Mouse (Mus musculus) neural tube, embryonic 12.5 days (tissue): Measurements from ENCODE around the gene Bpifb4. TPM values are rescaled to one million over a fixed set of nuclear protein-coding genes. Genes with fewer than 3 reads are reported as not detected.

Experiments used
- ATAC-seq: fragments of 200-750 bp; cut with Nextera tagmentation; 2 replicates; pipeline ENCODE4 v1.8.0; 2017; ENCODE audit warnings: low read depth, mild to moderate bottlenecking, moderate TSS enrichment, moderate library complexity; ENCODE audit not compliant: low FRiP score
- H3K27ac ChIP-seq: fragments of 300-500 bp; sonication (generic); 2 replicates; pipeline ENCODE4 v1.5.1; 2016
- H3K27me3 ChIP-seq: fragments of 300-500 bp; sonication (generic); replicated peaks from 2 replicates; pipeline ENCODE4 v1.6.1; 2016; ENCODE audit warnings: mild to moderate bottlenecking
- H3K36me3 ChIP-seq: fragments of 300-500 bp; sonication (generic); 2 replicates; pipeline ENCODE4 v1.6.1; 2016; ENCODE audit warnings: mild to moderate bottlenecking
- H3K4me1 ChIP-seq: fragments of 300-500 bp; sonication (generic); 2 replicates; pipeline ENCODE4 v1.6.1; 2016
- H3K4me2 ChIP-seq: fragments of 300-500 bp; sonication (generic); replicated peaks from 2 replicates; pipeline ENCODE4 v1.6.1; 2016; ENCODE audit warnings: mild to moderate bottlenecking
- H3K4me3 ChIP-seq: fragments of 300-500 bp; sonication (generic); 2 replicates; pipeline ENCODE4 v1.5.1; 2016
- H3K9ac ChIP-seq: fragments of 300-500 bp; sonication (generic); 2 replicates; pipeline ENCODE4 v1.6.1; 2016; ENCODE audit warnings: mild to moderate bottlenecking
- H3K9me3 ChIP-seq: fragments of 300-500 bp; sonication (generic); 2 replicates; pipeline ENCODE4 v1.6.1; 2016; ENCODE audit warnings: mild to moderate bottlenecking
- WGBS: fragments of 180-500 bp; shearing (Covaris S2); methylation state at CpG from one replicate; pipeline ENCODE4 v1.1.7; 2016; 5-methylcytosine and 5-hydroxymethylcytosine counted together
- polyA plus RNA-seq: library from polyadenylated mRNA; unstranded; fragments of >200 nt; fragmentation: Nextera tagmentation; extraction: Ambion mirVana; gene quantifications from 2 replicates; pipeline ENCODE4 v1.2.1, GENCODE M21; 2016

The Bpifb4 gene
- polyA plus RNA-seq, 1 experiment from 2014 or later, result not detected

DNA sequence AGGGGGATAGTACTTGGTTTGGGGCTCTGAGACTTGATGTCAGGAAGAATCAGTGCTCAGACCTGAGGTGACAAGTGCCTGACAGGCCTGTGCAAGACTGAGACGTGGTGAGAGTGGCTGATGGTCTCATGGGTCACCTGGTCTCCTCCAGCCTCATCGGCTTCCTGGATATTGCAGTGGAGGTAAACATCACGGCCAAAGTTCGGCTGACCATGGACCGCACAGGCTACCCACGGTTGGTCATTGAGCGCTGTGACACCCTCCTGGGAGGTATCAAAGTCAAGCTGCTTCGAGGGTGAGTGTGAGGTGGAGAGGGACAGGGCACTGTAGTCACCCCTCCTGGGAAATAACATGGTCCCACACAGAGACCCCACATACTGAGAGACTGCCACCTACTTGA lies 6.6 kb downstream of the Bpifb4 start:
- no peaks in the 10 kb centered on the region for H3K9me3 ChIP-seq
- H3K4me2 ChIP-seq, result no peak overlapping the region
- no peak overlapping the region for H3K27ac ChIP-seq
- H3K4me1 ChIP-seq, result no peaks in the 10 kb centered on the region
- H3K36me3 ChIP-seq, result no peaks in the 10 kb centered on the region
- no peaks in the 10 kb centered on the region for H3K27me3 ChIP-seq
- no peak overlapping the region for H3K9ac ChIP-seq
- no peak for ATAC-seq
- WGBS, result 85% methylated on average over 8 of the region's 8 CpGs
- no peak overlapping the region for H3K4me3 ChIP-seq

- no peaks in the 10 kb centered on the region for H3K9me3 ChIP-seq
- ATAC-seq, result no peak
- no peak overlapping the region for H3K4me3 ChIP-seq
- no peak overlapping the region for H3K4me2 ChIP-seq
- WGBS, result 29% methylated on average over 6 of the region's 6 CpGs
- no peak overlapping the region for H3K9ac ChIP-seq
- H3K36me3 ChIP-seq, result no peaks in the 10 kb centered on the region
- H3K27ac ChIP-seq, result no peak overlapping the region
- H3K27me3 ChIP-seq, result no peaks in the 10 kb centered on the region
- no peaks in the 10 kb centered on the region for H3K4me1 ChIP-seq
These were observed 14.9 kb downstream of the Bpifb4 start for GRCm38 (mm10) chr2:153952897-153953296.

- Histone ChIP-seq H3K4me1 (no peaks in the 10 kb centered on the region), H3K4me2 (peak overlapping the region; percentile 7; the same call in 1 of the 2 replicates), H3K4me3 (no peak overlapping the region), H3K9ac (no peak overlapping the region), H3K36me3 (no peaks in the 10 kb centered on the region), H3K27ac (no peak overlapping the region), H3K27me3 (no peaks in the 10 kb centered on the region), H3K9me3 (no peaks in the 10 kb centered on the region)
- WGBS, result 7% methylated on average over 6 of the region's 6 CpGs
- peak; percentile 44; the same call in 1 of the 2 replicates for ATAC-seq
These were observed 15.8 kb downstream of the Bpifb4 start for GRCm38 (mm10) chr2:153953836-153954235.

DNA sequence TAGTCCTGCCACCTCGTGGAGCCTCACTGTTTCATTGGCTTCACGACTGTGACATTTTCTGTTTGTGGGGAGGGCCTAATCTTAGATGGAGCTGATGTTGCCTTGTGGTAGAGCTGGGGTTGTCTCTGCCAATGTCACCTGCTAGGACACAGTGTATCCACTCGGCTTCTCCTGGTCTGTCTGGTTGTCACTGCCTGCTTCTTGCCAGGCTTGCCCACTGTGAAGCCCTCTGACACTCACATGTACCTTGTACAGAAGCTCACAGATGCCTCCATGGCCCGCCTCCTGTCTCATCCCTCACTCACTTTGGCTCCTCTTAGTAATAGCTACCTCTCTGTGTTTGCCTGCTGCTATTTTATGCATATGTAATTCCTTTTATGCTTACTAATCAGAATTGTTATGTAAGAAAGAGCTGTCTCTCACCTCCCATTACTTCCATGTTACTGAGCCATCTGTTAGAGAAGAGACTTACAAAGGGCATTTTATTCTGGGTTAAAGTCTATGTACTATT lies 24.9 kb downstream of the Bpifb4 start:
- Histone ChIP-seq H3K9ac (no peak overlapping the region), H3K9me3 (no peaks in the 10 kb centered on the region), H3K27me3 (no peaks in the 10 kb centered on the region), H3K36me3 (no peaks in the 10 kb centered on the region), H3K4me2 (no peak overlapping the region), H3K4me3 (no peak overlapping the region), H3K4me1 (no peaks in the 10 kb centered on the region), H3K27ac (no peak overlapping the region)
- no peak for ATAC-seq
- WGBS, result 77% methylated on average over 4 of the region's 4 CpGs

- no peaks in the 10 kb centered on the region for H3K36me3 ChIP-seq
- ATAC-seq, result no peak
- no peak overlapping the region for H3K27ac ChIP-seq
- no peaks in the 10 kb centered on the region for H3K9me3 ChIP-seq
- 81% methylated on average over 1 of the region's 1 CpGs for WGBS
- no peak overlapping the region for H3K9ac ChIP-seq
- H3K4me3 ChIP-seq, result no peak overlapping the region
- no peaks in the 10 kb centered on the region for H3K4me1 ChIP-seq
- H3K27me3 ChIP-seq, result no peaks in the 10 kb centered on the region
- no peak overlapping the region for H3K4me2 ChIP-seq
These were observed 25.3 kb downstream of the Bpifb4 start for GRCm38 (mm10) chr2:153963334-153963733.

- WGBS, result 73% methylated on average over 5 of the region's 5 CpGs
- H3K27me3 ChIP-seq, result no peaks in the 10 kb centered on the region
- H3K4me1 ChIP-seq, result no peaks in the 10 kb centered on the region
- H3K4me3 ChIP-seq, result no peak overlapping the region
- no peaks in the 10 kb centered on the region for H3K9me3 ChIP-seq
- no peak for ATAC-seq
- no peak overlapping the region for H3K9ac ChIP-seq
- no peaks in the 10 kb centered on the region for H3K36me3 ChIP-seq
- no peak overlapping the region for H3K27ac ChIP-seq
- no peak overlapping the region for H3K4me2 ChIP-seq
These were observed 32.2 kb downstream of the Bpifb4 start for GRCm38 (mm10) chr2:153970221-153970620.

- H3K4me3 ChIP-seq, result no peak within 1 kb of the TSS
- ATAC-seq, result no peak
- no peak within 1 kb of the TSS for H3K27ac ChIP-seq
- no peak within 1 kb of the TSS for H3K9ac ChIP-seq
- H3K4me2 ChIP-seq, result no peak within 1 kb of the TSS
- 83% methylated on average over 5 of the region's 5 CpGs for WGBS
- no peaks in the 10 kb centered on the region for H3K36me3 ChIP-seq
- H3K4me1 ChIP-seq, result no peaks in the 10 kb centered on the region
- no peaks in the 10 kb centered on the region for H3K27me3 ChIP-seq
- no peaks in the 10 kb centered on the region for H3K9me3 ChIP-seq
These were observed 36.6 kb downstream of the Bpifb4 start, which contains the start of gene Bpifa6 for GRCm38 (mm10) chr2:153974582-153974981. Gene Bpifa6 (plus strand): TSS chr2:153974945.

GRCm38 (mm10) chr2:153995770-153996169 lies 57.8 kb downstream of the Bpifb4 start:
- no peak overlapping the region for H3K9ac ChIP-seq
- H3K4me2 ChIP-seq, result no peak overlapping the region
- WGBS, result 6% methylated on average over 7 of the region's 7 CpGs
- no peaks in the 10 kb centered on the region for H3K9me3 ChIP-seq
- H3K36me3 ChIP-seq, result no peaks in the 10 kb centered on the region
- ATAC-seq, result peak; percentile 44; the same call in 1 of the 2 replicates
- no peaks in the 10 kb centered on the region for H3K27me3 ChIP-seq
- no peaks in the 10 kb centered on the region for H3K4me1 ChIP-seq
- no peak overlapping the region for H3K4me3 ChIP-seq
- no peak overlapping the region for H3K27ac ChIP-seq

GRCm38 (mm10) chr2:154000501-154000900 lies 62.5 kb downstream of the Bpifb4 start:
- Histone ChIP-seq H3K4me3 (no peak overlapping the region), H3K4me1 (no peaks in the 10 kb centered on the region), H3K27me3 (no peaks in the 10 kb centered on the region), H3K36me3 (no peaks in the 10 kb centered on the region), H3K4me2 (no peak overlapping the region), H3K27ac (no peak overlapping the region), H3K9ac (no peak overlapping the region), H3K9me3 (no peaks in the 10 kb centered on the region)
- ATAC-seq, result no peak
- 79% methylated on average over 3 of the region's 3 CpGs for WGBS

GRCm38 (mm10) chr2:154001056-154001455 lies 63.0 kb downstream of the Bpifb4 start:
- no peak overlapping the region for H3K4me3 ChIP-seq
- H3K27ac ChIP-seq, result no peak overlapping the region
- no peak for ATAC-seq
- H3K4me1 ChIP-seq, result no peaks in the 10 kb centered on the region
- H3K9me3 ChIP-seq, result no peaks in the 10 kb centered on the region
- H3K27me3 ChIP-seq, result no peaks in the 10 kb centered on the region
- H3K9ac ChIP-seq, result no peak overlapping the region
- H3K36me3 ChIP-seq, result no peaks in the 10 kb centered on the region
- no peak overlapping the region for H3K4me2 ChIP-seq

DNA sequence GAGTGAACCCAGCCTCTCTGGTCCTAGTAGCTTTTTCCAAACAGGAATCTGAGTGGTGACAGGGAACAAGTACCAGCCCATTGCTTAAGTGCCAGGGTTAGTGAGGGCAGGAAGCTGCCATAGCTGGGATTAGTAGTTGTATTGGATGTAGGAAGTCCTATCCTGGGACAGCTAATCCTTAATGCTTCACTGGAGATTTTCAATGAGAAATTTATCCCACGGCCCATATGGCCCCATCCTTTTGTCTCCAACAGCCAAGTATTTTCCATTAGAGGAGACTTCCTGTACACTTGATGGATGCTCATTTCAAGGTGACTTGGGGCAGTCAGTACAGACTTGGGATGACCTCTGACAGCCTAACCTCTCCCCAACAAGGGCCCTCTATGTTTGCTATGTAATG lies 66.4 kb downstream of the Bpifb4 start:
- ATAC-seq, result no peak
- WGBS, result 37% methylated on average over 1 of the region's 1 CpGs
- no peak overlapping the region for H3K9ac ChIP-seq

DNA sequence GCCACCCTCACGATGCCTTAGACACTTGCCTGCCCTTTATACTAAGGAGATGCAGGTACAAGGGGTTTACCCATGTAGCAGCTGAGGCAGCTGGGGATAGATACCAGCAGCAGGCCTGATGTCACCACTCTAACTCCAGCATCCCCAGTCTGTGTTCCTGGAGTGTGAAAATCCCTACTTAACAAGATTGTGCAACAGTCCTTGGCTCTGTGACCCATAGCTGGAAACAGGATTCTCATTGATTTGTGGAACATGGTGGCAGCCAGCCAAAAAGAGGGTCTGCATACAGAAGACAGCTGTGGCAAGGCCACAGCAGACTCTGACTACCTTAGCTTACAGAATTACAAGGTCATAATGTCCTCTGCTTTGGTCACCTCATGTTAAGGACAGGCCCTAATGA lies 67.1 kb downstream of the Bpifb4 start:
- WGBS, result 86% methylated on average over 1 of the region's 1 CpGs

More for the DNA sequence above, 66.4 kb downstream of the Bpifb4 start:
- Histone ChIP-seq H3K36me3 (no peaks in the 10 kb centered on the region), H3K9me3 (no peaks in the 10 kb centered on the region), H3K4me2 (no peak overlapping the region), H3K4me3 (no peak overlapping the region), H3K4me1 (no peaks in the 10 kb centered on the region), H3K27me3 (no peaks in the 10 kb centered on the region), H3K27ac (no peak overlapping the region)

GRCm38 (mm10) chr2:154005734-154006133 lies 67.7 kb downstream of the Bpifb4 start:
- Histone ChIP-seq H3K4me1 (no peaks in the 10 kb centered on the region), H3K36me3 (no peaks in the 10 kb centered on the region), H3K9me3 (no peaks in the 10 kb centered on the region), H3K27me3 (no peaks in the 10 kb centered on the region), H3K9ac (no peak overlapping the region), H3K4me2 (no peak overlapping the region), H3K4me3 (no peak overlapping the region), H3K27ac (no peak overlapping the region)
- 85% methylated on average over 4 of the region's 4 CpGs for WGBS
- ATAC-seq, result no peak

More for the DNA sequence above, 67.1 kb downstream of the Bpifb4 start:
- H3K4me3 ChIP-seq, result no peak overlapping the region
- no peak for ATAC-seq
- no peaks in the 10 kb centered on the region for H3K27me3 ChIP-seq
- H3K27ac ChIP-seq, result no peak overlapping the region
- H3K36me3 ChIP-seq, result no peaks in the 10 kb centered on the region
- H3K9me3 ChIP-seq, result no peaks in the 10 kb centered on the region
- no peaks in the 10 kb centered on the region for H3K4me1 ChIP-seq
- no peak overlapping the region for H3K9ac ChIP-seq
- H3K4me2 ChIP-seq, result no peak overlapping the region
